Mouse (Mus musculus): ENCODE results near the gene Plcl2.

DNA sequence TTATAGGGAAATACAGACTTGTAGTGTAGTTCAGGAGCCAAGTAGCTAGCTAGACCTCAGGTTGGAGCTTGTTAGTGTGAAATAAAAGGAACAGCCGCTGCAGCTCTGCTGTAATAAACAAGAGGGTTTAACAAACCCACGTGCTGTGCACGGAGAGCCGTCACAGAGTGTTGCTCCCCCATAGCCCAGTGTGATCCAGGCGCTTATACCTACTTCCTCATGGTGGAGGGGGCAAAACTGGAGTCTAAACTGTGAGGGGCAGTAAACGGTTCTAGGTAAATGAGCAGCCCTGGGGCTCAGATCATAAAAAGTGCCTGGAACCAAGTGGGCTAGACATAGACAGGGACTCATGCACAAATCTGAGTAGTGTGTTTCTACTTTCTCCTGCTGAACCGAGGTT, 165.4 kb downstream of the Plcl2 start:
- no peak for TF ChIP-seq CTCF (IDR thresholded peaks at IDR 0.05; ENCODE audit: insufficient read depth, low read depth, low read length)
- TF ChIP-seq POLR2A (IDR thresholded peaks at IDR 0.05; ENCODE audit: insufficient read depth, low read depth, low read length): no peak
